Mouse (Mus musculus) midbrain, postnatal 0 days (tissue): ENCODE measurements around the gene Hacd2. TPM values are rescaled to one million over a fixed set of nuclear protein-coding genes. Genes with fewer than 3 reads are reported as not detected.

Experiments
- ATAC-seq: fragments of 200-750 bp; cut with Nextera tagmentation; 2 replicates; pipeline ENCODE4 v1.8.0; 2017; ENCODE audit warnings: moderate number of reproducible peaks, mild to moderate bottlenecking, moderate TSS enrichment, moderate library complexity; ENCODE audit not compliant: low FRiP score
- DNase-seq: peaks from one replicate; pipeline ENCODE4 v3.0.0-alpha.2; 2015; ENCODE audit warnings: low spot score
- H3K27ac ChIP-seq: fragments of 300-500 bp; sonication (generic); 2 replicates; pipeline ENCODE4 v1.5.1; 2014; ENCODE audit warnings: low read depth, mild to moderate bottlenecking, low read length, mixed read lengths
- H3K27me3 ChIP-seq: fragments of 300-500 bp; sonication (generic); 2 replicates; pipeline ENCODE4 v1.6.1; 2014; ENCODE audit warnings: low read length, control low read depth, mixed read lengths; ENCODE audit not compliant: insufficient read depth
- H3K36me3 ChIP-seq: fragments of 300-500 bp; sonication (generic); 2 replicates; pipeline ENCODE4 v1.6.1; 2014; ENCODE audit warnings: low read length, control low read depth, mixed read lengths; ENCODE audit not compliant: insufficient read depth
- H3K4me1 ChIP-seq: fragments of 300-500 bp; sonication (generic); 2 replicates; pipeline ENCODE4 v1.6.1; 2014; ENCODE audit warnings: mild to moderate bottlenecking, control low read depth, antibody characterized with exemption, low read length, mixed read lengths; ENCODE audit not compliant: insufficient read depth
- H3K4me2 ChIP-seq: fragments of 300-500 bp; sonication (generic); 2 replicates; pipeline ENCODE4 v1.6.1; 2014; ENCODE audit warnings: low read depth, mild to moderate bottlenecking, low read length, mixed read lengths; ENCODE audit not compliant: poor library complexity, severe bottlenecking
- H3K4me3 ChIP-seq: fragments of 300-500 bp; sonication (generic); 2 replicates; pipeline ENCODE4 v1.5.1; 2014; ENCODE audit warnings: low read depth, mild to moderate bottlenecking, low read length, moderate library complexity
- H3K9ac ChIP-seq: fragments of 300-500 bp; sonication (generic); replicated peaks from 2 replicates; pipeline ENCODE4 v1.6.1; 2014; ENCODE audit warnings: mild to moderate bottlenecking, low read length, moderate library complexity, mixed read lengths; ENCODE audit not compliant: poor library complexity, severe bottlenecking
- H3K9me3 ChIP-seq: fragments of 300-500 bp; sonication (generic); 2 replicates; pipeline ENCODE4 v1.6.1; 2016; ENCODE audit warnings: low read length, control low read depth
- CTCF ChIP-seq: IDR thresholded peaks from 2 replicates; pipeline ENCODE4 v1.5.1; 2016; ENCODE audit warnings: antibody characterized with exemption, mild to moderate bottlenecking
- WGBS: fragments of 180-500 bp; shearing (Covaris S2); extraction: QIAGEN DNeasy Blood & Tissue Kit; methylation state at CpG from one replicate; pipeline ENCODE4 v1.1.7; 2014; 5-methylcytosine and 5-hydroxymethylcytosine counted together
- polyA plus RNA-seq: library from polyadenylated mRNA; unstranded; fragments of >200 nt; fragmentation: Nextera tagmentation; extraction: Ambion mirVana; gene quantifications from 2 replicates; pipeline ENCODE4 v1.2.1, GENCODE M21; 2015
- total RNA-seq: library from RNA; depleted of rRNA; stranded (reverse); fragments of >200 nt; gene quantifications from 2 replicates; pipeline ENCODE4 v1.2.3, GENCODE M21; 2014

The Hacd2 gene
- total and polyA plus RNA-seq, 2 experiments from 2014 or later = 28.4 to 49.4 TPM

DNA sequence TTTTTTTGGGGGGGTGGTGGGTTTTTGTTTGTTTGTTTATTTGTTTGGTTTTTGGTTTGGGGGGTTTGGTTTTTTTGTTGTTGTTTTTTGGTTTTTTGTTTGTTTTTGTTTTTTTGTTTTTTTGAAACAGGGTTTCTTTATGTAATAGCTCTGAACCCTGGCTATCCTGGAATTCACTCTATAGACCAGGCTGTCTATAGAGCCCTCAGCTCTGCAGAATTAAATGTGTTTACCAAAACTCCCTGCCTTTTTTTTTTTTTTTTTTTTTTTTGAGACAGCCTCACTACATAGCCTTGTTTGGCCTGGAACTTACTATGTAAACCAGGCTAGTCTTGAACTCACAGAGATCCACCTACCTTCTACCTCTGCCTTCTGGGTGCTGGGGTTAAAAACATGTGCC lies 71.3 kb downstream of the Hacd2 start:
- Histone ChIP-seq H3K4me3 (no peak overlapping the region), H3K4me2 (no peak overlapping the region), H3K36me3 (peaks cover 6% of the 10 kb centered on the region; the same call in 1 of the 2 replicates), H3K27me3 (no peaks in the 10 kb centered on the region), H3K9me3 (no peaks in the 10 kb centered on the region), H3K9ac (no peak overlapping the region), H3K27ac (no peak overlapping the region), H3K4me1 (no peaks in the 10 kb centered on the region)
- DNase-seq (no peak), ATAC-seq (no peak)
- TF ChIP-seq CTCF = no peak

DNA sequence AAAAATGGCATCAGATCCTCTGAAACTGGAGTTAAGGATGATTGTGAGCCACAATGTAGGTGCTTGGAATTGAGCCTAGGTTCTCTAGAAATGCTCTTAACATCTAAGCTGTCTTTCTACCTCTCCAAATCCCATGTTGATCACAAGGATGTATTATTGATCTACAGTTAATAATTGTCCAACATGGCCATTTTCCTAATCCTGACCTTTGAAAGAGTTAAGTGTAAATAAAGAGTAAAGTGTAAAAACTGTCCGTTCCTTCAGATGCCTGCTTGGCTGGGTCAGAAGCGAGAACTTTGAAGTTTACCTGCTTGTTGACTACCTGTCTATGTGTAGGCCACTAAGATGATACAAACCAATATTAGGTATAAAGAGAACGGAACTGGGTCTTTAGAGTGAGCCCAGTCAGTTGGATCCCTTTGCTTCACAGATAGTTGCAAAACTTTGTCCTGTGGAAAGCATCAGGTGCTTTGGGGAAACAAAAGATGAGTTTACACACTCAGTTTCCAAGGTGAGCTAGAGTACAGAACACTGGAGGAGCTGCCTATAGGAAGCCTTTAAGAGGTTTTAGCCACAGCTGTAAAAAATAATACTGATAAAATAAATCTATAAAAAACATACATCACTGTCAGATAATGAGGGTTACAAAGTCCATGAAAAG lies 75.8 kb downstream of the Hacd2 start:
- H3K4me1 ChIP-seq = no peaks in the 10 kb centered on the region
- H3K9me3 ChIP-seq = no peaks in the 10 kb centered on the region
- no peak for TF ChIP-seq CTCF
- WGBS = 97% methylated on average over 3 of the region's 3 CpGs
- no peak overlapping the region for H3K4me3 ChIP-seq
- H3K36me3 ChIP-seq = peaks cover 6% of the 10 kb centered on the region; the same call in 1 of the 2 replicates
- H3K27ac ChIP-seq = no peak overlapping the region
- DNase-seq (no peak), ATAC-seq (no peak)
- no peak overlapping the region for H3K4me2 ChIP-seq
- H3K9ac ChIP-seq = no peak overlapping the region
- no peaks in the 10 kb centered on the region for H3K27me3 ChIP-seq

DNA sequence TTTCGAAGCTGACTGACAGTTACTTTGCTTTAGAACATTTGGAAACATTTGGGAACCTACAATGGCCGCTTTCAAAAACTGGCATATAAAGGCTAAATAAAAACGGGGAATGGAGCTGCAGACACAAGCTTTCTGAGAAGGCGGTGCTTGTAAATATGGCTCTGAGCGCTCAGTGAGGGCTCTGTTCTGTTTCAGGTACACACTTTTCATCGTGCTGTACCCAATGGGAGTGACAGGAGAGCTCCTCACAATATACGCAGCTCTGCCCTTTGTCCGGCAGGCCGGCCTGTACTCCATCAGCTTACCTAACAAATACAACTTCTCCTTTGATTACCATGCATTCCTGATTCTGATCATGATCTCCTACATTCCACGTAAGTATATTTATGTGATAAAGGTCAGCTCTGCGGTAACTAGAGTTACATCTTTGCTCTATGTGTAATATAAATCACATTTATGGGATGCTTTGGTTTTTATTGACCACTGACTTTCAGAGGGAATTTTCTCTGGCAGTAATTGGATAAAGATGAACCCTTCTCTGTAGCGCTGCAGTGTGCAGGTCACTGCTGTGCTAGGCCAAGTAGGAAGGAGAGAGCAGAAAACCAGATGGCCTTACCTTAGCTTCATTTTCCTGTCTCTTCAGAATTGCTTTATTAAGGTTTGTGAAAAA lies 79.7 kb downstream of the Hacd2 start:
- no peak overlapping the region for H3K4me2 ChIP-seq
- H3K4me3 ChIP-seq = no peak overlapping the region
- H3K36me3 ChIP-seq = peaks cover 4% of the 10 kb centered on the region; the same call in 1 of the 2 replicates
- TF ChIP-seq CTCF = no peak
- H3K27ac ChIP-seq = no peak overlapping the region
- no peaks in the 10 kb centered on the region for H3K27me3 ChIP-seq
- H3K9ac ChIP-seq = no peak overlapping the region
- no peak for ATAC-seq
- DNase-seq = no peak
- WGBS = 84% methylated on average over 12 of the region's 12 CpGs
- H3K4me1 ChIP-seq = no peaks in the 10 kb centered on the region
- H3K9me3 ChIP-seq = no peaks in the 10 kb centered on the region

DNA sequence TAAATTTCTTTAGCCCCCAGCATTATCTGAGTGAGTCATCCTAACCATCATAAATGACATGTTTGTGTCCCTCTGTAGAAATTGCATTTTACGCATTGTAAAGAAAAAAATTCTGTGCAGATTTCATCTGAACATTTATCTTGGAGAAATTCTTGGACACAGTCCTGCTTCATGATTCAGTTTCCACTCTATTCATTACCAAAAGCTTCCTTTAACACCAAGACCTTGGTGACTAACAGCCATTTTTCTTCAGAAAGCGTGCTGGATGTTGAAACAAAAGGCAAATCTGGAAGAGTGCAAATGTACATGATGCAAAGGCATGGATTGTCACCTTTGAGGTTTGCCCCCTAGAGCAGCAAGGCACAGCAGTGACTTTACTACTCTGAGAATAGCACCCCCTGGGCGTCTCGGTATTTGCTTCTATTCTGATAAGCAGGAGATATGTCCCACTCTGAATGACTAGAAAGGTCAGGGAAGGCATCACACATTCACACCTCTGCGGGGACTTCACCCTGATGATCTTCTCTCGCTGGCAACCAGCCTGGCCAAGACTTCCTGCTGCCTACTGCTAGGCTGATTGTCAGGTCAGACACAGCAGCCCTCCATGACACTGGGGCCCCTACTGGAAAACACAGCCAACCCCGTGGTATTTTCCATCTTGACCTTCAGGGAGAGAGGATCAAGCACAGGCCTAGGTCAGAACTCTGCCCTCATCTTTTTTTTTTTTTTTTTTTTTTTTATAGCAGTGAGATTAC lies 80.8 kb downstream of the Hacd2 start:
- TF ChIP-seq CTCF = no peak
- no peaks in the 10 kb centered on the region for H3K9me3 ChIP-seq
- H3K27ac ChIP-seq = no peak overlapping the region
- H3K36me3 ChIP-seq = peaks cover 6% of the 10 kb centered on the region; the same call in 1 of the 2 replicates
- 79% methylated on average over 7 of the region's 7 CpGs for WGBS
- ATAC-seq (no peak), DNase-seq (no peak)
- H3K4me3 ChIP-seq = no peak overlapping the region
- H3K9ac ChIP-seq = no peak overlapping the region
- no peaks in the 10 kb centered on the region for H3K27me3 ChIP-seq
- H3K4me1 ChIP-seq = no peaks in the 10 kb centered on the region
- no peak overlapping the region for H3K4me2 ChIP-seq

DNA sequence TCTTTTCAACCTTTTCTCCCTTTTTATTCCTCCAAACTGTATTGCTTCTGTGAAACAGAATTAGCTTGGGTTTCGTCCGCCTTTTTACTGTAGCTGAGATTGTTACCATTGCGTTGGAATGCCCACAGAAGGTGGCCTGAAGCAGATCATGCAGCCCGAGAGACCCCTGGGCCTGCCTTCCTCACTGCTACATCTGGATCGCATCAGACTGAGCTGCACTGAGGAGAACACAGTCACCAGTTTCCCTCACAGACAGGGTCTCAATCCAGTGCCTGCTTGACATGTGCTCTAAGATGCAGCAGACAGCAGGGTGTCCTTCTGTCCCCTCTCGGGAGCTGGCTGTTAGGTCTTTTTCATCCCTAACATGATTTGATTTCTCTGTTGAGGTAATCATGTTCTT lies 85.8 kb downstream of the Hacd2 start:
- no peak overlapping the region for H3K9ac ChIP-seq
- H3K27ac ChIP-seq = no peak overlapping the region
- no peak for TF ChIP-seq CTCF
- ATAC-seq (no peak), DNase-seq (no peak)
- H3K4me2 ChIP-seq = no peak overlapping the region
- peaks cover 5% of the 10 kb centered on the region; the same call in 1 of the 2 replicates for H3K4me1 ChIP-seq
- peaks cover 6% of the 10 kb centered on the region; the same call in 1 of the 2 replicates for H3K36me3 ChIP-seq
- 77% methylated on average over 6 of the region's 6 CpGs for WGBS
- no peaks in the 10 kb centered on the region for H3K9me3 ChIP-seq
- H3K27me3 ChIP-seq = no peaks in the 10 kb centered on the region
- H3K4me3 ChIP-seq = no peak overlapping the region

GRCm38 (mm10) chr16:35109156-35109555 lies 86.9 kb downstream of the Hacd2 start:
- 58% methylated on average over 8 of the region's 8 CpGs for WGBS
- DNase-seq (no peak), ATAC-seq (no peak)
- H3K9me3 ChIP-seq = no peaks in the 10 kb centered on the region
- peaks cover 5% of the 10 kb centered on the region; the same call in 1 of the 2 replicates for H3K4me1 ChIP-seq
- no peak overlapping the region for H3K9ac ChIP-seq
- TF ChIP-seq CTCF = no peak
- no peak overlapping the region for H3K4me2 ChIP-seq
- peaks cover 6% of the 10 kb centered on the region; the same call in 1 of the 2 replicates for H3K36me3 ChIP-seq
- no peak overlapping the region for H3K27ac ChIP-seq
- no peaks in the 10 kb centered on the region for H3K27me3 ChIP-seq
- no peak overlapping the region for H3K4me3 ChIP-seq
